Mouse (Mus musculus): ENCODE results near the gene Zfp143. TPM values are rescaled to one million over a fixed set of nuclear protein-coding genes. Genes with fewer than 3 reads are reported as not detected.
A peak's percentile ranks its signal among the peaks of the same experiment; 100 is the strongest.

Gene Zfp143
- polyA plus RNA-seq, 1 experiment from 2014 or later: 6.4 TPM

DNA sequence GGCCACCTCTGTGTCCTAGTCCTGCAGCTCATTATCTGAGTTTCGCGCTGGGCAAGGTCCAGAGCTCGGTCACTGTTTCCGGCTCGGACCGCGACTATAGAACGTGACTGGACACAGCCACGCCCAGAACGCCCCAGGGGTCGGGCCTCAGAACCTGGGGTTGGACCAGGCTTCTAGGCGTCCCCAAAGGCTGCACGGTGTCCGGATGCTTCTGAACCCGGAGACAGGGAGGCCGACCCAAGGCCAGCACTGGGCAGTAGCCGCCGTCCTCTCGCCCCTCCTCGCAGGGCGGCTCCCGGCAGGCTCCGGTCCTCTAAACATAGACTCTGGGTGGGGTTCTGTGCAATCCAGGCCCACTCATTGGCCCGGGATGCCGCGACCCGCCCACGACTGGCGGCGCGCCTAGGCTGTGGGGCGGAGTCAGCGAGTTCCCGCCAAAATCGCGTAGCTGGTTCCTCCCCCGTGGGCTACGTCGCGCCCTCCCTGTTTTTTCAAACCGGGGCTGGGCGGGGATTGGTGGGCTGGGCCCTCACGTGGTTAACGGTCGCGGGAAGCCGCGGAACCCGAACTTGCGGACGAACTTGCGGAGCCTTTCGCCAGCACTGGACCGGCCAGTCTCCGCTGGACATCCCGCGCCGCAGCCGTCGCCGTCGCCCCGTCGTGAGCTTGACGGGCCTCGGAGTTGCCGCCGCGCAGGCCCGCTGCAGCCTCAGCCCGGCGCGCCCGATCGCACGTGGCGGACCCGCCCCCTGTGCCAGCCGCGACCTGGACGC is 60.7 kb downstream of the Zfp143 start, which contains the start of gene Wee1:
Gene Wee1 (plus strand): TSS at position 531 of the 773 bp plus-strand sequence.
- under 1% methylated on average over 76 of the region's 81 CpGs for WGBS
- TF ChIP-seq EP300 (optimal IDR thresholded peaks at IDR 0.05) (peak; percentile 51), CTCF (IDR thresholded peaks at IDR 0.05; ENCODE audit: low read depth) (no peak)
- Histone ChIP-seq H3K9ac (ENCODE audit: low read length) (peak within 1 kb of the TSS; percentile 90), H3K27me3 (ENCODE audit: control insufficient read depth, insufficient read depth, low read length) (no peaks in the 10 kb centered on the region), H3K27ac (replicated peaks) (peak within 1 kb of the TSS; percentile 95), H3K4me2 (replicated peaks; ENCODE audit: low read depth) (peak within 1 kb of the TSS; percentile 87), H3K9me3 (ENCODE audit: control insufficient read depth, low read length) (no peaks in the 10 kb centered on the region), H3K36me3 (ENCODE audit: control insufficient read depth, insufficient read depth, low read length) (no peaks in the 10 kb centered on the region), H3K4me1 (replicated peaks; ENCODE audit: control insufficient read depth, insufficient read depth) (no peaks in the 10 kb centered on the region; the same call in 1 of the 2 replicates), H3K4me3 (ENCODE audit: low read depth, low read length) (peak within 1 kb of the TSS; percentile 90)
- ATAC-seq (ENCODE audit: low FRiP score, low TSS enrichment) (peak; percentile 97), DNase-seq (ENCODE audit: low spot score) (peak; percentile 100)

DNA sequence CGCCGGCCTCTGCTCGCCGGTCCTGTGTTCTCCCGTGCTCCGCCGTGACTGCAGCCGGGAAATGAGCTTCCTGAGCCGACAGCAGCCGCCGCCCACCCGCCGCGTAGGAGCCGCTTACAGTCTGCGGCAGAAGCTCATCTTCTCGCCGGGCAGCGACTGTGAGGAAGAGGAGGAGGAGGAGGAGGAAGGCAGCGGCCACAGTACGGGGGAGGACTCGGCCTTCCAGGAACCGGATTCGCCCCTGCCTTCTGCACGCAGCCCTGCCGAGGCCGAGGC is 61.2 kb downstream of the Zfp143 start:
- ATAC-seq (ENCODE audit: low FRiP score, low TSS enrichment): no peak
- peak overlapping the region; percentile 90 for H3K4me3 ChIP-seq (ENCODE audit: low read depth, low read length)
- peak overlapping the region; percentile 90 for H3K9ac ChIP-seq (ENCODE audit: low read length)
- TF ChIP-seq EP300 (optimal IDR thresholded peaks at IDR 0.05): no peak
- TF ChIP-seq CTCF (IDR thresholded peaks at IDR 0.05; ENCODE audit: low read depth): no peak
- no peaks in the 10 kb centered on the region for H3K27me3 ChIP-seq (ENCODE audit: control insufficient read depth, insufficient read depth, low read length)
- no peaks in the 10 kb centered on the region for H3K9me3 ChIP-seq (ENCODE audit: control insufficient read depth, low read length)
- H3K36me3 ChIP-seq (ENCODE audit: control insufficient read depth, insufficient read depth, low read length): no peaks in the 10 kb centered on the region
- no peak for DNase-seq (ENCODE audit: low spot score)
- H3K4me1 ChIP-seq (replicated peaks; ENCODE audit: control insufficient read depth, insufficient read depth): no peaks in the 10 kb centered on the region; the same call in 1 of the 2 replicates
- H3K4me2 ChIP-seq (replicated peaks; ENCODE audit: low read depth): peak overlapping the region; percentile 87
- peak overlapping the region; percentile 95 for H3K27ac ChIP-seq (replicated peaks)
- 0% methylated on average over 27 of the region's 27 CpGs for WGBS

DNA sequence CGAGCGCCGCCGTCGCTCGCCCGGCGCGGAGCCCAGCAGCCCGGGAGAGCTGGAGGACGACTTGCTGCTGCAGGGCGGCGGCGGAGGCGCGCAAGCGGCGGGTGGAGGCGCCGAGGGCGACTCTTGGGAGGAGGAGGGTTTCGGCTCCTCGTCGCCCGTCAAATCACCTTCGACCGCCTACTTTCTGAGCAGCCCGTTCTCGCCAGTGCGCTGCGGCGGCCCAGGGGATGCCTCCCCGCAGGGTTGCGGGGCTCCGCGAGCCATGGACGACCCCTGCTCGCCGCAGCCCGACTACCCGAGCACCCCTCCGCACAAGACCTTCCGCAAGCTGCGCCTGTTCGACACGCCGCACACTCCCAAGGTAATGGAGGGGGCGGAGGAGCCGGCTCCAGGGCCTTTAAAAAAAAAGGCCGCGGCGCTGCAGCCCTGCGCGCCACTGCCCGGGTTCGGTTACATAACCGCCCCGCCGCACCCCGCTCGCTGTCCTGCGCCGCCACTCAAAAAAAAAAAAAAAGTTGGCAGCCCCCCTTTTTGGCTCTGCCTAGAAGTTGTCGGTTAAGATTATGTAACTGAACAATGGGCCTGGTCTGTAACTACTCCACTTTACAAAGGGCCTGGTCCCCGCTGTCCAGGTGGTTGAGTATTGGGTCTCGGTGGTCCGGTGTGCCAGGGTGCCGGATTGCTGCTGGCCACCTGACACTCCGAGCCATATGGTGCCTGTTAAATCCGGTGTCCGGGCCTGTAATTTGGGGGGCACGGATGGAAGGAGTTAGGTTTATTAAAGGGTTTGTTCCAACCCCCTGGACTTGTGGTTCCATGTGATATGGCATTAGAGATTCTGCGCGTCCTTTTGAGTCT is 61.8 kb downstream of the Zfp143 start:
- H3K36me3 ChIP-seq (ENCODE audit: control insufficient read depth, insufficient read depth, low read length): no peaks in the 10 kb centered on the region

DNA sequence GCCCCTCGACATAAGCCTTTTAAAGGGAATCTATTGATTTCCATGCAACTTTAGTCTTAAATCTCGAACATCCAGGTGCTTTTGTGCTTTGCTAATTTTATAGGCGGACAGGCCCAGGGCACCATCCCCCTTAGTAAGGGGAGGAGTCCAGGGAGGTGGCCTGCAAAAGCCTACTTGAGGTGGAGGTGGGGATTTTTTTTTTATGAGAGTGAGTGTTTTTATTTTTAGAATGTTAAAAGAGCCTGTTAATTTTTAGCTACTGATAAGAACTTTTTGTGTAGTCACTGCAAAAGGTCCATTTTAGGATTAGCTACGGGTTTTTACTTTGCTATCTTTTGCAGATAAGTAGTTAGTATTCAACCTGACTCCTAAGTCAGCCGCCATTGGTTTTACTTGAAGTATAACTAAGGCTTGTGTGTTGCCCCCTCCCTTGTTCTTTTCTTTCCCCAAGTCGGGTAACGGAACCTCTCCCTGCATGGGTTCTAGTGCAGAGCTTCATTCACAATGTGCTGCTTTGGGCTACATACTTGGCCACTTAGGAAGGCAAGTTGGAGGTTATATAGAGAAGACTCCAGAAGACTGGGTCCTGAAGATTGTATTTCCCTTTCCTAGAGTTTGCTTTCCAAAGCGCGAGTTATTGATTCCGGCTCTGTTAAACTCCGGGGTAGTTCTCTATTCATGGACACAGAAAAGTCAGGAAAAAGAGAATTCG is 63.0 kb downstream of the Zfp143 start:
- peak overlapping the region; percentile 95 for H3K27ac ChIP-seq (replicated peaks)
- peak; percentile 66 for DNase-seq (ENCODE audit: low spot score)
- no peaks in the 10 kb centered on the region for H3K9me3 ChIP-seq (ENCODE audit: control insufficient read depth, low read length)
- ATAC-seq (ENCODE audit: low FRiP score, low TSS enrichment): no peak
- H3K4me1 ChIP-seq (replicated peaks; ENCODE audit: control insufficient read depth, insufficient read depth): no peaks in the 10 kb centered on the region; the same call in 1 of the 2 replicates
- H3K4me3 ChIP-seq (ENCODE audit: low read depth, low read length): peak overlapping the region; percentile 90
- WGBS: 29% methylated on average over 12 of the region's 12 CpGs
- no peaks in the 10 kb centered on the region for H3K27me3 ChIP-seq (ENCODE audit: control insufficient read depth, insufficient read depth, low read length)
- H3K4me2 ChIP-seq (replicated peaks; ENCODE audit: low read depth): peak overlapping the region; percentile 87
- no peak for TF ChIP-seq EP300 (optimal IDR thresholded peaks at IDR 0.05)
- no peak for TF ChIP-seq CTCF (IDR thresholded peaks at IDR 0.05; ENCODE audit: low read depth)
- peak overlapping the region; percentile 90 for H3K9ac ChIP-seq (ENCODE audit: low read length)
- H3K36me3 ChIP-seq (ENCODE audit: control insufficient read depth, insufficient read depth, low read length): no peaks in the 10 kb centered on the region

More for the DNA sequence above, 61.8 kb downstream of the Zfp143 start:
- Histone ChIP-seq H3K4me2 (replicated peaks; ENCODE audit: low read depth) (peak overlapping the region; percentile 87), H3K27me3 (ENCODE audit: control insufficient read depth, insufficient read depth, low read length) (no peaks in the 10 kb centered on the region), H3K9ac (ENCODE audit: low read length) (peak overlapping the region; percentile 90), H3K4me1 (replicated peaks; ENCODE audit: control insufficient read depth, insufficient read depth) (no peaks in the 10 kb centered on the region; the same call in 1 of the 2 replicates), H3K9me3 (ENCODE audit: control insufficient read depth, low read length) (no peaks in the 10 kb centered on the region), H3K27ac (replicated peaks) (peak overlapping the region; percentile 95), H3K4me3 (ENCODE audit: low read depth, low read length) (peak overlapping the region; percentile 90)
- DNase-seq (ENCODE audit: low spot score): peak; percentile 78
- WGBS: under 1% methylated on average over 67 of the region's 74 CpGs
- no peak for TF ChIP-seq EP300 (optimal IDR thresholded peaks at IDR 0.05)
- ATAC-seq (ENCODE audit: low FRiP score, low TSS enrichment): peak; percentile 2; the same call in 1 of the 2 replicates

DNA sequence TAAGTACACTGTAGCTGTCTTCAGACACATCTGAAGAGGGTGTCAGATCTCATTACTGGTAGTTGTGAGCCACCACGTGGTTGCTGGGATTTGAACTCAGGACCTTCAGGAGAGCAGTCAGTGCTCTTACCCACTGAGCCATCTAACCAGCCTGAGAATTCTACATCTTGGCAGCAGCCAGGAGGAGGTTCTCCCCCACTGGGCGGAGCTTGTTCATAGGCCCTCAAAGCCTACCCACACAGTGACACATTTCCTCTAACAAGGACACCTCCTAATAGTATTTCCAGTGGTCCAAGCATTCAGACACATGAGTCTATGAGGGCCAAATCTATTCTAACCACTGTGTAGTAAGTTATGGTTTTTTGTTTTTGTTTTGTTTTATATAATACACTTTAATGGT is 67.5 kb downstream of the Zfp143 start:
- H3K9ac ChIP-seq (ENCODE audit: low read length): no peak overlapping the region
- no peaks in the 10 kb centered on the region for H3K27me3 ChIP-seq (ENCODE audit: control insufficient read depth, insufficient read depth, low read length)
- H3K27ac ChIP-seq (replicated peaks): no peak overlapping the region
- H3K4me3 ChIP-seq (ENCODE audit: low read depth, low read length): no peak overlapping the region
- TF ChIP-seq EP300 (optimal IDR thresholded peaks at IDR 0.05) (no peak), CTCF (IDR thresholded peaks at IDR 0.05; ENCODE audit: low read depth) (no peak)
- WGBS: 88% methylated on average over 2 of the region's 2 CpGs
- H3K9me3 ChIP-seq (ENCODE audit: control insufficient read depth, low read length): no peaks in the 10 kb centered on the region
- peaks cover 3% of the 10 kb centered on the region; the same call in 1 of the 2 replicates for H3K36me3 ChIP-seq (ENCODE audit: control insufficient read depth, insufficient read depth, low read length)
- DNase-seq (ENCODE audit: low spot score): no peak
- H3K4me2 ChIP-seq (replicated peaks; ENCODE audit: low read depth): no peak overlapping the region
- no peak for ATAC-seq (ENCODE audit: low FRiP score, low TSS enrichment)
- H3K4me1 ChIP-seq (replicated peaks; ENCODE audit: control insufficient read depth, insufficient read depth): no peaks in the 10 kb centered on the region

Data from stomach, postnatal 0 days (tissue).